Mouse (Mus musculus): Measurements from ENCODE around the gene Lamc1. TPM values are rescaled to one million over a fixed set of nuclear protein-coding genes. Genes with fewer than 3 reads are reported as not detected.

The Lamc1 gene
- polyA plus RNA-seq, 1 experiment from 2014 or later, result 35.5 TPM

DNA sequence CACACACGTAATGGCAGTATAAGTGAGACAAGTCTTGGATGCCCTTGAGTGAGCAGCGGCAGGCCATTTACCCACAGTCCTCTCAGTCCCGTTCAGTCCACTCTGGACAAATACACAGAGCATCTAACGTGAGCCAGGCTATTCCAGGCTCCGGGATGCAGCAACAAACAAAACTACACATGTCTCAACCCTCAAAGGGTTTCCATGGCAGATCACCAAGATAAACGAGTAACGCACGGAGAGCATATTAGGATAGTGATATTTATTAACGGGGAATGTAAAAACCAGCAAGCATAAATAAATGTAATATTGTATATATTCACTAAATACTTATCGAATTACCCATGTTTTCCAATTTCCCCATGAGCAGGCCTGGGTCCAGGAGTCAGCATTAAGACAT, 161.6 kb downstream of the Lamc1 start:
- Histone ChIP-seq H3K4me2 (replicated peaks) (no peak overlapping the region), H3K4me3 (no peak overlapping the region), H3K27me3 (no peaks in the 10 kb centered on the region), H3K9me3 (no peaks in the 10 kb centered on the region), H3K9ac (no peak overlapping the region), H3K36me3 (no peaks in the 10 kb centered on the region), H3K4me1 (peaks cover 22% of the 10 kb centered on the region), H3K27ac (no peak overlapping the region)
- ATAC-seq (ENCODE audit: low FRiP score, low read depth), result no peak
- whole genome bisulfite sequencing, result 85% methylated on average over 10 of the region's 10 CpGs

Other genes starting within 250 kb of the Lamc1 start
- gene Lamc2, start 146.3 kb downstream of the Lamc1 start, polyA plus RNA-seq (2015; fragmentation: Nextera tagmentation; extraction: Ambion mirVana), result 5.8 and 6.3 TPM in 2 replicates
- 0.31 and 0.33 TPM in 2 replicates for gene Shcbp1l, start 92.4 kb upstream of the Lamc1 start, polyA plus RNA-seq (2015; fragmentation: Nextera tagmentation; extraction: Ambion mirVana)
- 41.7 and 42.6 TPM in 2 replicates for gene Dhx9, start 154.9 kb upstream of the Lamc1 start, polyA plus RNA-seq (2015; fragmentation: Nextera tagmentation; extraction: Ambion mirVana)
- gene Npl, start 217.3 kb upstream of the Lamc1 start, polyA plus RNA-seq (2015; fragmentation: Nextera tagmentation; extraction: Ambion mirVana), result 9.5 and 9.9 TPM in 2 replicates